Mouse (Mus musculus): ENCODE measurements at regions not wholly inside any gene's neighbourhood (a gene's known extent, or its start where the extent isn't known, plus 50 kb on each side); places are given as distances from the start of the nearest gene placed in this dataset.

- H3K36me3 ChIP-seq (replicated peaks; ENCODE audit: control insufficient read depth, insufficient read depth, low read depth, low read length), result no peaks in the 10 kb centered on the region
- H3K4me3 ChIP-seq (ENCODE audit: low read depth, low read length), result no peak overlapping the region
- H3K27me3 ChIP-seq (ENCODE audit: control insufficient read depth, insufficient read depth, low read length), result no peaks in the 10 kb centered on the region
- H3K4me1 ChIP-seq (ENCODE audit: control insufficient read depth, insufficient read depth, low read length), result no peaks in the 10 kb centered on the region
- H3K9me3 ChIP-seq (replicated peaks; ENCODE audit: control insufficient read depth, low read length), result no peaks in the 10 kb centered on the region
- DNase-seq (ENCODE audit: low spot score) (peak; percentile 8), ATAC-seq (replicated peaks; ENCODE audit: insufficient number of reproducible peaks, low FRiP score, low TSS enrichment, low read depth) (no peak)
- no peak overlapping the region for H3K4me2 ChIP-seq (ENCODE audit: low read depth, low read length)
- no peak overlapping the region for H3K9ac ChIP-seq (replicated peaks; ENCODE audit: low read length)
- 54% methylated on average over 4 of the region's 4 CpGs for WGBS
- H3K27ac ChIP-seq (replicated peaks; ENCODE audit: low read depth, low read length), result no peak overlapping the region
Observed at GRCm38 (mm10) chr2:94983484-94983883, 545.5 kb upstream of the Api5 start.

DNA sequence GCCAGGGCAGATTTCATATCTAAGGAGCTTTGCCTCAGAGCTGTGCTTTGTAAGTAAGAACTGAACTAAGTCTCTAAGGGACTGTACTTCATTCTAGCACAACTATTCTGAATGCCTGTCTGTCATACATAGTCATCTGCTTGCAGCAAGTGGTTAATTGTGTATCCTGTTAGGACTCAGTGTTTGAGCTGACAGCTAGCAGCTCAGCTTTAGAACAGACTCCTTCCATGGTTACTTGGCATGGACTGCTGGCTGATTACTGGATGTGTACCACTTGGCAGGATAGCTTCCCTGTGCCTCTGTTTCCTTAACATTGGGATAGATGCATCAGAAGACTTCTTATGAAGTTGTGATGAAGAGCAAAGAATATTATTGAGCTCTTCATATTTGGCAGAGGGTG, 525.6 kb upstream of the Api5 start:
- H3K4me2 ChIP-seq (ENCODE audit: low read depth, low read length), result no peak overlapping the region
- no peak overlapping the region for H3K27ac ChIP-seq (replicated peaks; ENCODE audit: low read depth, low read length)
- ATAC-seq (replicated peaks; ENCODE audit: insufficient number of reproducible peaks, low FRiP score, low TSS enrichment, low read depth), result no peak

DNA sequence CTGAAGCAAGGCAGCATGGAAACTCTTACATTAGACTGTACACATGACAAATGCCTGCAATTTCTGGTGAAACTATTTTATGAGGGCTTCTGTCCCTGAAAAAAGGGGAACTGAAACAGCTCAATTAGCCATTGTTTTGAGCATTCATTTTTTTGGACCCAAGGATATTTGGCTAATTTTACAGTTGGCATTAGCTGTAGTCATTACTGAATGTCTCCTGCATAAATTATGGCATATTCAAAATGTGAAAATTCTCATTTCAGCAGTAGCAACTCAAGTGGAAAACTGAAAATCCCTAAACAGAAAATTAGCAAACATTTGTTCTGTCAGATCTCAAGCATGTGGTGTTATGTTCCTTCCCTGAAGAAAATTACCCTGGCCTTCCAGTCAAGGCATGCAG, 507.7 kb upstream of the Api5 start:
- DNase-seq (ENCODE audit: low spot score) (no peak), ATAC-seq (replicated peaks; ENCODE audit: insufficient number of reproducible peaks, low FRiP score, low TSS enrichment, low read depth) (no peak)
- no peak overlapping the region for H3K27ac ChIP-seq (replicated peaks; ENCODE audit: low read depth, low read length)
- no peak overlapping the region for H3K4me2 ChIP-seq (ENCODE audit: low read depth, low read length)
- H3K9me3 ChIP-seq (replicated peaks; ENCODE audit: control insufficient read depth, low read length), result no peaks in the 10 kb centered on the region
- H3K4me3 ChIP-seq (ENCODE audit: low read depth, low read length), result no peak overlapping the region
- H3K27me3 ChIP-seq (ENCODE audit: control insufficient read depth, insufficient read depth, low read length), result no peaks in the 10 kb centered on the region
- H3K36me3 ChIP-seq (replicated peaks; ENCODE audit: control insufficient read depth, insufficient read depth, low read depth, low read length), result no peaks in the 10 kb centered on the region
- H3K4me1 ChIP-seq (ENCODE audit: control insufficient read depth, insufficient read depth, low read length), result no peaks in the 10 kb centered on the region
- no peak overlapping the region for H3K9ac ChIP-seq (replicated peaks; ENCODE audit: low read length)

More for the DNA sequence above, 525.6 kb upstream of the Api5 start:
- H3K27me3 ChIP-seq (ENCODE audit: control insufficient read depth, insufficient read depth, low read length), result no peaks in the 10 kb centered on the region
- H3K4me3 ChIP-seq (ENCODE audit: low read depth, low read length), result no peak overlapping the region
- H3K9ac ChIP-seq (replicated peaks; ENCODE audit: low read length), result no peak overlapping the region
- H3K9me3 ChIP-seq (replicated peaks; ENCODE audit: control insufficient read depth, low read length), result no peaks in the 10 kb centered on the region
- no peaks in the 10 kb centered on the region for H3K36me3 ChIP-seq (replicated peaks; ENCODE audit: control insufficient read depth, insufficient read depth, low read depth, low read length)
- no peak for DNase-seq (ENCODE audit: low spot score)
- no peaks in the 10 kb centered on the region for H3K4me1 ChIP-seq (ENCODE audit: control insufficient read depth, insufficient read depth, low read length)

DNA sequence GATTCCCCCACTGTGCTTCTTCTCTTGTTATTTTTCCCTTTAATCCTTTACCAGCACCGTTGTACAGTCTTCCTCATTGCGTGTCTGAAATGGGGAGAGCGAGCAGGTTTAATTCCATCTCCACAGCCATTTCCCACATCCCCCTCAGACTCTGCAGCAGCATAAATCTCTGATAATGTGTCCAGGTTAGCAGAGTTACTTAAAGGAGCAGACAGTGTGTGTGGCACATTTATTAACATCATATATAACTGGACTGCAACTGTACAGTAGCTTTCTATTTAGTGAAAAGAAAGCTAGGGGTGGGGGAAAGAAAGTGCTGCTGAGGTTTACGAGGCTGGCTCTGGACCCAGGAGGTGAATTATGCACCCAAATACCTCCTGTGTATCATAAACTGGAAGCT, 494.2 kb upstream of the Api5 start:
- Histone ChIP-seq H3K4me1 (ENCODE audit: control insufficient read depth, insufficient read depth, low read length) (no peaks in the 10 kb centered on the region), H3K27ac (replicated peaks; ENCODE audit: low read depth, low read length) (no peak overlapping the region), H3K4me2 (ENCODE audit: low read depth, low read length) (no peak overlapping the region), H3K9ac (replicated peaks; ENCODE audit: low read length) (no peak overlapping the region), H3K36me3 (replicated peaks; ENCODE audit: control insufficient read depth, insufficient read depth, low read depth, low read length) (no peaks in the 10 kb centered on the region), H3K4me3 (ENCODE audit: low read depth, low read length) (no peak overlapping the region), H3K9me3 (replicated peaks; ENCODE audit: control insufficient read depth, low read length) (no peaks in the 10 kb centered on the region), H3K27me3 (ENCODE audit: control insufficient read depth, insufficient read depth, low read length) (no peaks in the 10 kb centered on the region)
- ATAC-seq (replicated peaks; ENCODE audit: insufficient number of reproducible peaks, low FRiP score, low TSS enrichment, low read depth) (no peak), DNase-seq (ENCODE audit: low spot score) (no peak)
- 90% methylated on average over 4 of the region's 4 CpGs for WGBS

DNA sequence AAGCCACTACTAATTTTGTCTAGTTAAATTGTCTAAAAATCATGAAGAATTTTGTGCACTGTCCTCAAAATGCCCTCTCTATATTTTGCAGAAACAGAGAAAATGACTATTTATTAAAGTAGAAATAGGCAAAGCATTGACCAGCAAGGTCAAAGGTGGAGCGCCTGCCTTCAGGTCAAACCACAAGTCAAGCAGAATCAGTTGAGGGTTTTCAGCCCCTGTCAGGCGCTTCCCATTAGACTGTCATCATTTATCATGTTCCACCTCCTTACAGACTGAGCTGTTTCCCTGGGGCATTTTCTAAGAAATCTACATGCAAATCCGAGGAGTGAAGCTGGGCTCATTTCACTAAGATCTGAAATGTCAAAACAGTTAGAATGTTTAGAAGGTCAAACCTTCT, 481.4 kb upstream of the Api5 start:
- Histone ChIP-seq H3K9ac (replicated peaks; ENCODE audit: low read length) (no peak overlapping the region), H3K4me1 (ENCODE audit: control insufficient read depth, insufficient read depth, low read length) (no peaks in the 10 kb centered on the region), H3K36me3 (replicated peaks; ENCODE audit: control insufficient read depth, insufficient read depth, low read depth, low read length) (no peaks in the 10 kb centered on the region), H3K27me3 (ENCODE audit: control insufficient read depth, insufficient read depth, low read length) (no peaks in the 10 kb centered on the region), H3K9me3 (replicated peaks; ENCODE audit: control insufficient read depth, low read length) (no peaks in the 10 kb centered on the region), H3K27ac (replicated peaks; ENCODE audit: low read depth, low read length) (no peak overlapping the region), H3K4me2 (ENCODE audit: low read depth, low read length) (no peak overlapping the region), H3K4me3 (ENCODE audit: low read depth, low read length) (no peak overlapping the region)
- peak; percentile 26 for DNase-seq (ENCODE audit: low spot score)
- ATAC-seq (replicated peaks; ENCODE audit: insufficient number of reproducible peaks, low FRiP score, low TSS enrichment, low read depth), result no peak
- 36% methylated on average over 3 of the region's 3 CpGs for WGBS

GRCm38 (mm10) chr2:94918062-94918461, 480.1 kb upstream of the Api5 start:
- no peaks in the 10 kb centered on the region for H3K27me3 ChIP-seq (ENCODE audit: control insufficient read depth, insufficient read depth, low read length)
- ATAC-seq (replicated peaks; ENCODE audit: insufficient number of reproducible peaks, low FRiP score, low TSS enrichment, low read depth), result no peak

GRCm38 (mm10) chr2:94901580-94901979, 463.6 kb upstream of the Api5 start:
- Histone ChIP-seq H3K9me3 (replicated peaks; ENCODE audit: control insufficient read depth, low read length) (no peaks in the 10 kb centered on the region), H3K4me3 (ENCODE audit: low read depth, low read length) (no peak overlapping the region), H3K9ac (replicated peaks; ENCODE audit: low read length) (no peak overlapping the region), H3K36me3 (replicated peaks; ENCODE audit: control insufficient read depth, insufficient read depth, low read depth, low read length) (no peaks in the 10 kb centered on the region), H3K4me1 (ENCODE audit: control insufficient read depth, insufficient read depth, low read length) (no peaks in the 10 kb centered on the region), H3K27me3 (ENCODE audit: control insufficient read depth, insufficient read depth, low read length) (no peaks in the 10 kb centered on the region), H3K4me2 (ENCODE audit: low read depth, low read length) (no peak overlapping the region), H3K27ac (replicated peaks; ENCODE audit: low read depth, low read length) (no peak overlapping the region)
- no peak for ATAC-seq (replicated peaks; ENCODE audit: insufficient number of reproducible peaks, low FRiP score, low TSS enrichment, low read depth)
- DNase-seq (ENCODE audit: low spot score), result no peak

More at GRCm38 (mm10) chr2:94918062-94918461, 480.1 kb upstream of the Api5 start:
- Histone ChIP-seq H3K36me3 (replicated peaks; ENCODE audit: control insufficient read depth, insufficient read depth, low read depth, low read length) (no peaks in the 10 kb centered on the region), H3K4me1 (ENCODE audit: control insufficient read depth, insufficient read depth, low read length) (no peaks in the 10 kb centered on the region), H3K27ac (replicated peaks; ENCODE audit: low read depth, low read length) (no peak overlapping the region), H3K9ac (replicated peaks; ENCODE audit: low read length) (no peak overlapping the region), H3K4me2 (ENCODE audit: low read depth, low read length) (no peak overlapping the region), H3K4me3 (ENCODE audit: low read depth, low read length) (no peak overlapping the region), H3K9me3 (replicated peaks; ENCODE audit: control insufficient read depth, low read length) (no peaks in the 10 kb centered on the region)
- 85% methylated on average over 2 of the region's 2 CpGs for WGBS
- DNase-seq (ENCODE audit: low spot score), result no peak
